Mouse (Mus musculus): Measurements from ENCODE around the gene Dgkb. TPM values are rescaled to one million over a fixed set of nuclear protein-coding genes. Genes with fewer than 3 reads are reported as not detected.

The Dgkb gene
- polyA plus RNA-seq (2012; ENCODE audit: low replicate concordance): not detected in 2 replicates

DNA sequence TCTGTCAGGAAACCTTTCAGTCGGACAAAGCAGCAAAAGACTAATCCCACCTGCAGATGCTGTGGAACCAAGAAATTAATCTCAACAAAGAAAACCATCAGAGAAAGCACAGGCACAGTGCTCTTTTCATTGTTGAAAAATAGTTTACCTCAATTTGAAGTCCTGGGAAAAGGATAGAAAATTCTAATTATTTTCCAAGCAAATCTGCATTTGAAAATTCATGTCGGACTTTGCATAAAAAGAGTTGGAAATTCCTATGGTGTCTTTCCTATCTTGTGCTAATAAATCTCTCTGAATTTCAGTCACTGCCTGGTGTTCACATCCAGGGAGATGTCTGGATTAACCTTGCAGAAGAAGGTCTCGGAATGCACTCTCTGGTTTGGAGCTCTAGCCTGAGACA is at the start of gene Dgkb:
Dgkb (plus strand) TSS at position 301 of the 400 bp plus-strand sequence.

Data from hematopoietic multipotent progenitor cell, adult 10-12 weeks (in vitro differentiated cells).